Mouse (Mus musculus): ENCODE results near the gene Taf12.

- TF ChIP-seq CTCF (IDR thresholded peaks at IDR 0.05; ENCODE audit: control insufficient read depth, insufficient read depth, low read length) (no peak), POLR2A (IDR thresholded peaks at IDR 0.05; ENCODE audit: borderline replicate concordance, control insufficient read depth, low read depth, low read length) (no peak)
These were observed 27.3 kb downstream of the Taf12 start for GRCm38 (mm10) chr4:132301486-132301885.
